Comparison of ENCODE assay signal across 7 mouse cellular contexts in genomic region chr19:4125741-4126696, GRCm38 (mm10). TPM values are rescaled to one million over a fixed set of nuclear protein-coding genes. Genes with fewer than 3 reads are reported as not detected.
DNase-seq lines count a peak whose midpoint lies in the region; ATAC-seq lines count a peak whose summit lies in the region.

Gene Aip, minus strand, starts transcription at chr19:4125858.

- peaks cover 11% of the 10 kb centered on the region for H3K4me1 ChIP-seq in intestine, embryonic 15.5 days (replicated peaks)
- peaks cover 25% of the 10 kb centered on the region for H3K4me1 ChIP-seq in midbrain, embryonic 10.5 days

- H3K27ac ChIP-seq in intestine, embryonic 15.5 days = peak within 1 kb of the TSS; percentile 58
- H3K27ac ChIP-seq in midbrain, embryonic 10.5 days (replicated peaks) = peak within 1 kb of the TSS; percentile 90

- peak within 1 kb of the TSS; percentile 89 for H3K9ac ChIP-seq in intestine, embryonic 15.5 days

- WGBS in intestine, embryonic 15.5 days = under 1% methylated on average over 64 of the region's 64 CpGs
- WGBS in midbrain, embryonic 10.5 days = 1% methylated on average over 64 of the region's 64 CpGs

- H3K4me2 ChIP-seq in intestine, embryonic 15.5 days (replicated peaks) = peak within 1 kb of the TSS; percentile 74

- H3K27me3 ChIP-seq in intestine, embryonic 15.5 days (replicated peaks) = no peaks in the 10 kb centered on the region
- H3K27me3 ChIP-seq in midbrain, embryonic 10.5 days (ENCODE audit: low read depth, poor library complexity, severe bottlenecking) = no peaks in the 10 kb centered on the region

- peaks cover 8% of the 10 kb centered on the region; the same call in 1 of the 2 replicates for H3K36me3 ChIP-seq in intestine, embryonic 15.5 days
- H3K36me3 ChIP-seq in midbrain, embryonic 10.5 days = peaks cover 35% of the 10 kb centered on the region

- H3K4me3 ChIP-seq in intestine, embryonic 15.5 days (replicated peaks) = peak within 1 kb of the TSS; percentile 81
- H3K4me3 ChIP-seq in midbrain, embryonic 10.5 days = peak within 1 kb of the TSS; percentile 79

- peak; percentile 95 for ATAC-seq in intestine, embryonic 15.5 days

- no peaks in the 10 kb centered on the region for H3K9me3 ChIP-seq in intestine, embryonic 15.5 days
- H3K9me3 ChIP-seq in midbrain, embryonic 10.5 days (replicated peaks) = no peaks in the 10 kb centered on the region

- DNase-seq in adrenal gland, adult 18-20 months (ENCODE audit: low spot score in 2 of 2) = peak; percentile 95
- DNase-seq in embryo, embryonic 11 days = peak; percentile 99
- DNase-seq in gastrocnemius, postnatal 36 days = peak; percentile 95 to 98
- peak; percentile 96 to 99 for DNase-seq in left cerebral cortex, postnatal 25 days (ENCODE audit: low spot score in 2 of 2)
- peak; percentile 99 for DNase-seq in midbrain, embryonic 10.5 days (ENCODE audit: low spot score)
- peak; percentile 98 for DNase-seq in right cerebral cortex, postnatal 4 days

- intact Hi-C loops in gastrocnemius, postnatal 36 days (cut with DNase I) = no loop called here
- intact Hi-C loops in left cerebral cortex, postnatal 25 days (cut with DNase I) = loop anchor here (2.0 to 5.0 kb wide), 3 partner anchors 37 to 101 kb away; partner anchors contain the start of genes Rad9a and Rps6kb2

RNA-seq across cellular contexts. Expression of gene Aip, which starts in this region (rescaled TPM):
- 100 to 1,000 TPM; 119 to 121 TPM for total RNA-seq in adrenal gland, adult 18-20 months (2021)
- 10 to 100 TPM; 58.2 to 68.0 TPM for total RNA-seq in gastrocnemius, postnatal 36 days (2021)
- 75.0 and 80.7 TPM in 2 replicates for polyA plus RNA-seq in intestine, embryonic 15.5 days (2015; fragmentation: Nextera tagmentation; extraction: Ambion mirVana)
- 100 to 1,000 TPM; 116 to 118 TPM for total RNA-seq in left cerebral cortex, postnatal 25 days (2021)
- polyA plus RNA-seq in midbrain, embryonic 10.5 days (2016; fragmentation: Nextera tagmentation; extraction: Ambion mirVana) = 60.6 and 61.7 TPM in 2 replicates

Comparison
In these comparisons a context has a peak if more than half of its experiments do, and no peak if none do; other contexts are left out.
1. Peak in every context shown above with its lines: DNase-seq, ATAC-seq, H3K4me3 ChIP-seq and H3K27ac ChIP-seq.